Mouse (Mus musculus): ENCODE results near the gene Mlip. TPM values are rescaled to one million over a fixed set of nuclear protein-coding genes. Genes with fewer than 3 reads are reported as not detected.

The Mlip gene
- polyA plus RNA-seq, 1 experiment from 2014 or later = 113 TPM

DNA sequence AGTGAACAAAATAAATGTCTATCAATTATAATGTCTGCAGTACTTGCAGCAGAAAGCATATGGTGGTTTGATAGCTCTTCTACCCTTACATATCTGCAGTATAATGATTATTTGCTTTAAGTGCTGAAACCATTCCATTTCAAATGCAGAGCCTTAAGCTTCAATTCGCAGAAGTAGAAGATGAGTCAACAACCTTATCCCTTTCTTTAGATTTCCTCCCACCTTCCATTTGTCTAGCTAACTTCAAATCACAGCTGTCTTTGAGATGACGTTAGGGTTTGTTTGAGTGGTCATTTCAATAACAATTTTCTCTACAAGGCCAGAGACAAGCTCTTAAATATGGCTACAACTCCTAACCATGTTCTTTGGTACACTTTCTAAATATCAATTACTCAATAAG is 47.4 kb downstream of the Mlip start:
- peaks cover 3% of the 10 kb centered on the region; the same call in 1 of the 2 replicates for H3K36me3 ChIP-seq (ENCODE audit: control insufficient read depth, insufficient read depth, low read length)
- no peaks in the 10 kb centered on the region for H3K27me3 ChIP-seq (ENCODE audit: control insufficient read depth, insufficient read depth, low read length)
- peaks cover 0 to 30% of the 10 kb centered on the region in 2 experiments; a peak in 2 of 4 replicates for H3K4me1 ChIP-seq (ENCODE audit: control insufficient read depth in 2 of 2, insufficient read depth in 2 of 2, low read length in 2 of 2)
- no peak overlapping the region for H3K4me3 ChIP-seq (ENCODE audit: control insufficient read depth in 1 of 2, insufficient read depth in 1 of 2, low read depth in 1 of 2, low read length in 2 of 2)
- WGBS = 86% methylated on average over 2 of the region's 2 CpGs
- no peak overlapping the region for H3K4me2 ChIP-seq (ENCODE audit: low read length)
- H3K9ac ChIP-seq (ENCODE audit: low read length) = no peak overlapping the region
- no peak overlapping the region for H3K27ac ChIP-seq (replicated peaks in 1 of 2; ENCODE audit: control insufficient read depth in 1 of 2, insufficient read depth in 1 of 2, low read depth in 2 of 2, low read length in 2 of 2)
- no peaks in the 10 kb centered on the region for H3K9me3 ChIP-seq (ENCODE audit: control insufficient read depth, low read length)
- ATAC-seq (ENCODE audit: insufficient number of reproducible peaks, insufficient read depth, low FRiP score, low read depth) = no peak

DNA sequence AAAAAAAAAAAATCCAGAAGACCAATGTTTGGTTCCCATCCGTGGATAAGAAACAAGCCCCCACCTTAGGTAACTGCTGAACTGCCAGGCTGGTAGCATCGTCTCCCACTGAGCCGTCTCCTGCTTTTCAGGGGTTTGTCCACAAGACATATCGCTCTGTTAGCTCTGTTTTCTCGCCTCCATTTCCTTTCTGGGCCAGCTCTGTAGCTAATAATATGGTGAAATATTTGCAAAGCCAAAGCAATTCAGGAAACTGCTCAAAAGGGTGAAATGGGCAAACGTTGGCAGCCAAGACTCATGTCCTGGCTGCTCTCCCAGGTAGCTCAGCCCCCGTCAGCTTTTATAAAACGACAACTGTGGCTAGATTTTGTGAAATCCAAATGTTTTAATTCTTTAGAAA is 50.4 kb downstream of the Mlip start:
- peaks cover 3% of the 10 kb centered on the region; the same call in 1 of the 2 replicates for H3K36me3 ChIP-seq (ENCODE audit: control insufficient read depth, insufficient read depth, low read length)
- no peak overlapping the region for H3K4me2 ChIP-seq (ENCODE audit: low read length)
- no peaks in the 10 kb centered on the region for H3K27me3 ChIP-seq (ENCODE audit: control insufficient read depth, insufficient read depth, low read length)
- H3K9me3 ChIP-seq (ENCODE audit: control insufficient read depth, low read length) = 0 out of 2 replicates have a peak, but pooled peaks cover 2% of the 10 kb centered on the region
- peaks cover 0 to 6% of the 10 kb centered on the region in 2 experiments; a peak in 2 of 4 replicates for H3K4me1 ChIP-seq (ENCODE audit: control insufficient read depth in 2 of 2, insufficient read depth in 2 of 2, low read length in 2 of 2)
- 85% methylated on average over 8 of the region's 8 CpGs for WGBS
- no peak overlapping the region for H3K27ac ChIP-seq (replicated peaks in 1 of 2; ENCODE audit: control insufficient read depth in 1 of 2, insufficient read depth in 1 of 2, low read depth in 2 of 2, low read length in 2 of 2)
- ATAC-seq (ENCODE audit: insufficient number of reproducible peaks, insufficient read depth, low FRiP score, low read depth) = no peak
- no peak overlapping the region for H3K4me3 ChIP-seq (ENCODE audit: control insufficient read depth in 1 of 2, insufficient read depth in 1 of 2, low read depth in 1 of 2, low read length in 2 of 2)
- H3K9ac ChIP-seq (ENCODE audit: low read length) = no peak overlapping the region

GRCm38 (mm10) chr9:77287958-77288357 is 64.8 kb downstream of the Mlip start:
- WGBS = 93% methylated on average over 5 of the region's 5 CpGs
- no peaks in the 10 kb centered on the region for H3K36me3 ChIP-seq (ENCODE audit: control insufficient read depth, insufficient read depth, low read length)
- H3K9ac ChIP-seq (ENCODE audit: low read length) = no peak overlapping the region
- no peak overlapping the region for H3K4me2 ChIP-seq (ENCODE audit: low read length)
- ATAC-seq (ENCODE audit: insufficient number of reproducible peaks, insufficient read depth, low FRiP score, low read depth) = no peak
- no peak overlapping the region for H3K4me3 ChIP-seq (ENCODE audit: control insufficient read depth in 1 of 2, insufficient read depth in 1 of 2, low read depth in 1 of 2, low read length in 2 of 2)
- H3K27ac ChIP-seq (replicated peaks in 1 of 2; ENCODE audit: control insufficient read depth in 1 of 2, insufficient read depth in 1 of 2, low read depth in 2 of 2, low read length in 2 of 2) = no peak overlapping the region
- H3K27me3 ChIP-seq (ENCODE audit: control insufficient read depth, insufficient read depth, low read length) = no peaks in the 10 kb centered on the region
- H3K4me1 ChIP-seq (ENCODE audit: control insufficient read depth in 2 of 2, insufficient read depth in 2 of 2, low read length in 2 of 2) = peaks cover 2 to 4% of the 10 kb centered on the region in 2 experiments; a peak in 1 of 4 replicates
- H3K9me3 ChIP-seq (ENCODE audit: control insufficient read depth, low read length) = no peaks in the 10 kb centered on the region

DNA sequence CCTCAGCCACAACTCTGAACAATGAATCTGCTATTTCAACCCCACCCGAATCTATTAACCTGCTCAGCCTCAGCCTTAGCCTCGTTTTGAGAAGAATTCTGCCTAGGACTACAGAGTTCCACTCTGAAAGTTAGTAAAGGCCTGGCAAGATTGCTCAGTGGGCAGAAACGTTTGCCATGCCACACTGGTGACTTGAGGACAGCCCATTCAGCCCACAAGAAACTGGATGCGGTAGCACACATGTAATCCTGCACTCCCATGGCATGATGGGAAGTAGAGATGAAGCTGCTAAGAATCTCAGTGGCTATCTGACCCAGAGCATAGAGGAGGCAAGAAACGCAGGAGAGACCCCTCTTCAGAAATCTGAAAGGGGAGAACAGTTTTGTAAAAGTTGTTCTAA is 73.4 kb downstream of the Mlip start:
- 57% methylated on average over 5 of the region's 5 CpGs for WGBS
- no peak for ATAC-seq (ENCODE audit: insufficient number of reproducible peaks, insufficient read depth, low FRiP score, low read depth)
- Histone ChIP-seq H3K27me3 (ENCODE audit: control insufficient read depth, insufficient read depth, low read length) (no peaks in the 10 kb centered on the region), H3K4me1 (ENCODE audit: control insufficient read depth in 2 of 2, insufficient read depth in 2 of 2, low read length in 2 of 2) (peaks cover 17 to 30% of the 10 kb centered on the region in 2 experiments), H3K4me2 (ENCODE audit: low read length) (no peak overlapping the region), H3K4me3 (ENCODE audit: control insufficient read depth in 1 of 2, insufficient read depth in 1 of 2, low read depth in 1 of 2, low read length in 2 of 2) (no peak overlapping the region), H3K9me3 (ENCODE audit: control insufficient read depth, low read length) (no peaks in the 10 kb centered on the region), H3K27ac (replicated peaks in 1 of 2; ENCODE audit: control insufficient read depth in 1 of 2, insufficient read depth in 1 of 2, low read depth in 2 of 2, low read length in 2 of 2) (no peak overlapping the region), H3K36me3 (ENCODE audit: control insufficient read depth, insufficient read depth, low read length) (no peaks in the 10 kb centered on the region), H3K9ac (ENCODE audit: low read length) (no peak overlapping the region)

GRCm38 (mm10) chr9:77278055-77278454 is 74.7 kb downstream of the Mlip start:
- Histone ChIP-seq H3K4me2 (ENCODE audit: low read length) (no peak overlapping the region), H3K36me3 (ENCODE audit: control insufficient read depth, insufficient read depth, low read length) (no peaks in the 10 kb centered on the region), H3K4me3 (ENCODE audit: control insufficient read depth in 1 of 2, insufficient read depth in 1 of 2, low read depth in 1 of 2, low read length in 2 of 2) (no peak overlapping the region), H3K4me1 (ENCODE audit: control insufficient read depth in 2 of 2, insufficient read depth in 2 of 2, low read length in 2 of 2) (peaks cover 17 to 30% of the 10 kb centered on the region in 2 experiments), H3K27me3 (ENCODE audit: control insufficient read depth, insufficient read depth, low read length) (no peaks in the 10 kb centered on the region), H3K9me3 (ENCODE audit: control insufficient read depth, low read length) (no peaks in the 10 kb centered on the region), H3K27ac (replicated peaks in 1 of 2; ENCODE audit: control insufficient read depth in 1 of 2, insufficient read depth in 1 of 2, low read depth in 2 of 2, low read length in 2 of 2) (0 out of 4 replicates have a peak overlapping the region, but pooled peaks of 1 of the 2 experiments have one; percentile 10), H3K9ac (ENCODE audit: low read length) (no peak overlapping the region)
- ATAC-seq (ENCODE audit: insufficient number of reproducible peaks, insufficient read depth, low FRiP score, low read depth) = no peak
- WGBS = 56% methylated on average over 3 of the region's 3 CpGs

- Histone ChIP-seq H3K4me2 (ENCODE audit: low read length) (no peak overlapping the region; the same call in 1 of the 2 replicates), H3K4me1 (ENCODE audit: control insufficient read depth in 2 of 2, insufficient read depth in 2 of 2, low read length in 2 of 2) (peaks cover 17 to 27% of the 10 kb centered on the region in 2 experiments), H3K27ac (replicated peaks in 1 of 2; ENCODE audit: control insufficient read depth in 1 of 2, insufficient read depth in 1 of 2, low read depth in 2 of 2, low read length in 2 of 2) (peak overlapping the region; percentile 64 to 84), H3K27me3 (ENCODE audit: control insufficient read depth, insufficient read depth, low read length) (no peaks in the 10 kb centered on the region), H3K36me3 (ENCODE audit: control insufficient read depth, insufficient read depth, low read length) (no peaks in the 10 kb centered on the region), H3K9me3 (ENCODE audit: control insufficient read depth, low read length) (no peaks in the 10 kb centered on the region), H3K4me3 (ENCODE audit: control insufficient read depth in 1 of 2, insufficient read depth in 1 of 2, low read depth in 1 of 2, low read length in 2 of 2) (no peak overlapping the region), H3K9ac (ENCODE audit: low read length) (0 out of 2 replicates have a peak overlapping the region, but pooled peaks have one; percentile 6)
- WGBS = 43% methylated on average over 5 of the region's 5 CpGs
- no peak for ATAC-seq (ENCODE audit: insufficient number of reproducible peaks, insufficient read depth, low FRiP score, low read depth)
Observed at GRCm38 (mm10) chr9:77277270-77277669, 75.5 kb downstream of the Mlip start.

- peak overlapping the region; percentile 73 to 84 for H3K27ac ChIP-seq (replicated peaks in 1 of 2; ENCODE audit: control insufficient read depth in 1 of 2, insufficient read depth in 1 of 2, low read depth in 2 of 2, low read length in 2 of 2)
- H3K4me3 ChIP-seq (ENCODE audit: control insufficient read depth in 1 of 2, insufficient read depth in 1 of 2, low read depth in 1 of 2, low read length in 2 of 2) = no peak overlapping the region
- no peaks in the 10 kb centered on the region for H3K9me3 ChIP-seq (ENCODE audit: control insufficient read depth, low read length)
- 0 out of 2 replicates have a peak overlapping the region, but pooled peaks have one; percentile 21 for H3K9ac ChIP-seq (ENCODE audit: low read length)
- H3K4me1 ChIP-seq (ENCODE audit: control insufficient read depth in 2 of 2, insufficient read depth in 2 of 2, low read length in 2 of 2) = peaks cover 17 to 27% of the 10 kb centered on the region in 2 experiments
- ATAC-seq (ENCODE audit: insufficient number of reproducible peaks, insufficient read depth, low FRiP score, low read depth) = no peak
- no peaks in the 10 kb centered on the region for H3K27me3 ChIP-seq (ENCODE audit: control insufficient read depth, insufficient read depth, low read length)
- H3K4me2 ChIP-seq (ENCODE audit: low read length) = peak overlapping the region; percentile 32
- WGBS = 23% methylated on average over 5 of the region's 5 CpGs
- H3K36me3 ChIP-seq (ENCODE audit: control insufficient read depth, insufficient read depth, low read length) = no peaks in the 10 kb centered on the region
Observed at GRCm38 (mm10) chr9:77276451-77277154, 76.2 kb downstream of the Mlip start.

All from heart, embryonic 14.5 days (tissue).